Mouse (Mus musculus) forebrain, postnatal 0 days (tissue): Measurements from ENCODE around the gene Cldn1. TPM values are rescaled to one million over a fixed set of nuclear protein-coding genes. Genes with fewer than 3 reads are reported as not detected.

ENCODE experiments used
- ATAC-seq: fragments of 200-750 bp; cut with Nextera tagmentation; 2 replicates; pipeline ENCODE4 v1.8.0; 2017; ENCODE audit warnings: mild to moderate bottlenecking, moderate library complexity
- DNase-seq: peaks from one replicate; pipeline ENCODE4 v3.0.0-alpha.2; 2015
- H3K27ac ChIP-seq: fragments of 300-500 bp; sonication (generic); 2 replicates; pipeline ENCODE4 v1.5.1; 2014; ENCODE audit warnings: low read depth, mild to moderate bottlenecking, antibody characterized with exemption, low read length, moderate library complexity, mixed read lengths
- H3K27me3 ChIP-seq: fragments of 300-500 bp; sonication (generic); 2 replicates; pipeline ENCODE4 v1.6.1; 2014; ENCODE audit warnings: mild to moderate bottlenecking, low read length, mixed read lengths; ENCODE audit not compliant: insufficient read depth
- H3K36me3 ChIP-seq: fragments of 300-500 bp; sonication (generic); 2 replicates; pipeline ENCODE4 v1.6.1; 2014; ENCODE audit warnings: mild to moderate bottlenecking, moderate library complexity; ENCODE audit not compliant: insufficient read depth
- H3K4me1 ChIP-seq: fragments of 300-500 bp; sonication (generic); 2 replicates; pipeline ENCODE4 v1.6.1; 2014; ENCODE audit warnings: antibody characterized with exemption; ENCODE audit not compliant: insufficient read depth
- H3K4me2 ChIP-seq: fragments of 300-500 bp; sonication (generic); 2 replicates; pipeline ENCODE4 v1.6.1; 2014; ENCODE audit warnings: low read depth, mild to moderate bottlenecking, moderate library complexity
- H3K4me3 ChIP-seq: fragments of 300-500 bp; sonication (generic); 2 replicates; pipeline ENCODE4 v1.5.1; 2014; ENCODE audit warnings: low read depth, low read length, mixed read lengths
- H3K9ac ChIP-seq: fragments of 300-500 bp; sonication (generic); 2 replicates; pipeline ENCODE4 v1.6.1; 2014; ENCODE audit warnings: mild to moderate bottlenecking
- H3K9me3 ChIP-seq: fragments of 300-500 bp; sonication (generic); 2 replicates; pipeline ENCODE4 v1.6.1; 2016; ENCODE audit warnings: low read length
- CTCF ChIP-seq: sonication (generic); IDR thresholded peaks from 2 replicates; pipeline ENCODE4 v1.5.1; 2016; ENCODE audit warnings: antibody characterized with exemption, control low read depth, low read depth
- WGBS: fragments of 180-500 bp; shearing (Covaris S2); extraction: QIAGEN DNeasy Blood & Tissue Kit; methylation state at CpG from one replicate; pipeline ENCODE4 v1.1.7; 2014; 5-methylcytosine and 5-hydroxymethylcytosine counted together
- polyA plus RNA-seq: library from polyadenylated mRNA; unstranded; fragments of >200 nt; fragmentation: Nextera tagmentation; extraction: Ambion mirVana; gene quantifications from 2 replicates; pipeline ENCODE4 v1.2.1, GENCODE M21; 2015
- total RNA-seq: library from RNA; depleted of rRNA; stranded (reverse); fragments of >200 nt; gene quantifications from 2 replicates; pipeline ENCODE4 v1.2.3, GENCODE M21; 2014

Gene Cldn1
- total and polyA plus RNA-seq, 2 experiments from 2014 or later: 5.3 to 5.8 TPM

DNA sequence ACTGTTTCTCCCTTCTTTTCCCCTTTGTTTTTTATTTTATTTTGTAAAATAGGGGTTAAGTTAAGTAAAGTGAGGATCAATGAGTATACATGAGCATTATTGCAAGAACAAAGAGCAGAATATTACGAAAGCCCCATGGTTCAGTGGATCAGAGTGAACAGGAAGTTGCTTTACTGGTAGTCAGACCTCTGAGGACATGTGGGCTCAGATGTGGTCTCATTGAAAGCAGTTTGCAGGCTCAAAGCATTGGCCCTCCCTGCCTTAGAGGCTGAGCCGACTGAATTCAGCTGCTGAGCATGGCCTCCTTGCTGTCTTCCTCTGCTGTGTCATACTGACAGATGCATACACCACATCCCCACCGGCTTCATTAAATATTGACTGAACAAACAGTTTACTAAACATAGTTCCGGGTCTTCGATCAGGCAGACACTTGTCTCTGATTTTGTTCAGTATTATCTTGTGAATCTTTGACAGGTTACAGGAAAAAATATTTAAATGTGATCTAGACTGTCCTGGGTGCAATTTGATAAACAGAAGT lies 12.5 kb upstream of the Cldn1 start:
- H3K36me3 ChIP-seq: no peaks in the 10 kb centered on the region
- ATAC-seq: no peak
- H3K4me3 ChIP-seq: no peak overlapping the region
- H3K9ac ChIP-seq: no peak overlapping the region
- WGBS: 84% methylated on average over 5 of the region's 5 CpGs
- no peaks in the 10 kb centered on the region for H3K4me1 ChIP-seq
- H3K27ac ChIP-seq: no peak overlapping the region
- no peaks in the 10 kb centered on the region for H3K27me3 ChIP-seq
- no peak for TF ChIP-seq CTCF
- H3K9me3 ChIP-seq: no peaks in the 10 kb centered on the region
- no peak for DNase-seq
- H3K4me2 ChIP-seq: no peak overlapping the region

DNA sequence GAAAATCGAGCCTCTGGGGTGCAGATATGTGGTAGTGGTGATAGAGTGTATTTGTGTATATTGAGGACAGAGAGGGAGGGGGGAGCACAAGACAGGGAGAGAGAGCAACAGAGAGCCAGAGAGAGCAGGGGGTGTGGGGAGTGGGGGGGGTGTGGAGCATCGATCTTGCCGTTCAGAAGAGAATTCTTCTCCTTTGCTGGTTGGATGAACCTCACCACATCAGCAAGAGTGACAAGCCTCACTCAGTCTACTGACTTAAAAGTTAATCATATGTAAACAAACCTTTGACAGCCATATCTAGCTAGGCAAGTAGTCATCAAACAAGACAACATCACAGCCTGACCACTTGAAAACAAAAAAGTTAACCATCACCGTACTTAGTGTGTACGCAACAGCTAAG lies 5.5 kb upstream of the Cldn1 start:
- Histone ChIP-seq H3K9ac (no peak overlapping the region), H3K4me2 (no peak overlapping the region), H3K9me3 (no peaks in the 10 kb centered on the region), H3K4me3 (no peak overlapping the region), H3K27ac (no peak overlapping the region), H3K4me1 (no peaks in the 10 kb centered on the region), H3K27me3 (no peaks in the 10 kb centered on the region), H3K36me3 (no peaks in the 10 kb centered on the region)
- ATAC-seq: no peak
- no peak for DNase-seq
- no peak for TF ChIP-seq CTCF
- 81% methylated on average over 5 of the region's 5 CpGs for whole genome bisulfite sequencing

DNA sequence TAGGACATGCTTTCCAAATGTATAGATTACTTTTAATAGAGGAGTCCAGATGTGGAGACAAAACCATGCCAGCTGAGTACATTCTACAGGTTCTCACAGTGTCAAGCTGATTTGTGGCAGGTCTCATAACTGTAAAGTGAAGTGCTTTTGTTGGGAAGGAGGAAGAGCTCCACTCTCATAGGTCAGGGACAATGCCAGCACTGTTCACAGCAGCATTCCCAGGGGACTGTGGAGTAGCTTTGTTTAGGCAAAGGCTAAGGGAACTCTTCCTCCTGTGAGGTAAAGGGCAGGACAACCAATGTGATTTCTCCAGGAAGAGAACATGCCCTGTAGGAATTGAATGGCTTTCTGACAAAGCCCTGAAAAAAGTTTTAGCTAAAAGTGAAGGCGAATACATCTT lies 1.5 kb downstream of the Cldn1 start:
- no peak for ATAC-seq
- no peak for TF ChIP-seq CTCF

GRCm38 (mm10) chr16:26369044-26369730 lies 2.5 kb downstream of the Cldn1 start:
- Histone ChIP-seq H3K4me3 (no peak overlapping the region), H3K36me3 (no peaks in the 10 kb centered on the region), H3K9ac (no peak overlapping the region), H3K27me3 (no peaks in the 10 kb centered on the region), H3K4me2 (no peak overlapping the region), H3K27ac (no peak overlapping the region), H3K4me1 (no peaks in the 10 kb centered on the region), H3K9me3 (no peaks in the 10 kb centered on the region)
- no peak for ATAC-seq
- no peak for TF ChIP-seq CTCF
- no peak for DNase-seq
- WGBS: 84% methylated on average over 7 of the region's 7 CpGs

More for the DNA sequence above, 1.5 kb downstream of the Cldn1 start:
- Histone ChIP-seq H3K27me3 (no peaks in the 10 kb centered on the region), H3K36me3 (no peaks in the 10 kb centered on the region), H3K4me2 (no peak overlapping the region), H3K4me3 (no peak overlapping the region), H3K9me3 (no peaks in the 10 kb centered on the region), H3K4me1 (no peaks in the 10 kb centered on the region), H3K9ac (no peak overlapping the region), H3K27ac (no peak overlapping the region)
- 93% methylated on average over 1 of the region's 1 CpGs for WGBS
- DNase-seq: no peak

DNA sequence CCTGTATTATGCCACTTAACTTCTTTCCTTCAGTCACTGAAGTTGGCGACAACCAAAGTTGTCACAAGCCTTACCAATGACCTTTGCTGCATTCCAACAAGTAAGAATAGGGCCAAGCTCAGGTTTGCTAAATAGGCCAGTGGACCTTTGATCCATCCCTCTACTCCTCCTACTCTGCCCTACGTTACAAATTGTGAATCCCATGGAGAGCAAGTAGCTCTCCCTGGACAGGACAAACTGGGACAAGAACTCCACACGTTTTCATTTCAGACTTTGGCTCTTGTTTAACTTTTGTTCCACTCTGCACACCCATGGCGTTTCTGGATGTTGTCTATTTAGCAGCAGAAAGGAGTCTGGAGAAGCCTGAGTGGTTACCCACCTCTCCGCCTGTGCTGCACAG lies 3.5 kb downstream of the Cldn1 start:
- H3K9ac ChIP-seq: no peak overlapping the region
- no peaks in the 10 kb centered on the region for H3K9me3 ChIP-seq
- H3K36me3 ChIP-seq: no peaks in the 10 kb centered on the region
- ATAC-seq (no peak), DNase-seq (no peak)
- no peaks in the 10 kb centered on the region for H3K27me3 ChIP-seq
- H3K4me3 ChIP-seq: no peak overlapping the region
- WGBS: 73% methylated on average over 5 of the region's 5 CpGs
- H3K4me1 ChIP-seq: no peaks in the 10 kb centered on the region
- TF ChIP-seq CTCF: no peak
- no peak overlapping the region for H3K4me2 ChIP-seq
- no peak overlapping the region for H3K27ac ChIP-seq

DNA sequence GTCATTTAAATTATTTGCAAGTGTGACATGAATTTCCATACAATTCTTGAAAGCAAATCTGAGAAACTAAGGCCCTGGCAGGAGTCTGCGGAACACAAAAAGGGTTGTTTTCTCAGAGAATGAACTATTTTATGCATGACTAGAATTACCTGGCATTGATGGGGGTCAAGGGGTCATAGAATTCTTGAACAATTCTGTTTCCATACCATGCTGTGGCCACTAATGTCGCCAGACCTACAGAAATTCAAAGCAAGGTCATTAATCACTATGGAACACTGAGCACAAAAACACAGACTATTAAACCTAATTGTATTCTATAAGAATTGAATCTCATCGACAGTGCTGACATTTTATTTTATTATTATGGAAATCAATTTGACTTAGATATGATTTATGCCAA lies 10.9 kb downstream of the Cldn1 start:
- WGBS: 20% methylated on average over 3 of the region's 3 CpGs
- DNase-seq (no peak), ATAC-seq (no peak)
- no peaks in the 10 kb centered on the region for H3K9me3 ChIP-seq
- TF ChIP-seq CTCF: no peak
- no peaks in the 10 kb centered on the region for H3K27me3 ChIP-seq
- no peak overlapping the region for H3K4me2 ChIP-seq
- H3K27ac ChIP-seq: no peak overlapping the region
- no peak overlapping the region for H3K9ac ChIP-seq
- H3K4me1 ChIP-seq: no peaks in the 10 kb centered on the region
- H3K36me3 ChIP-seq: no peaks in the 10 kb centered on the region
- H3K4me3 ChIP-seq: no peak overlapping the region

GRCm38 (mm10) chr16:26359619-26360018 lies 12.0 kb downstream of the Cldn1 start:
- Histone ChIP-seq H3K9me3 (no peaks in the 10 kb centered on the region), H3K4me3 (no peak overlapping the region), H3K36me3 (no peaks in the 10 kb centered on the region), H3K27me3 (no peaks in the 10 kb centered on the region), H3K4me2 (no peak overlapping the region), H3K27ac (no peak overlapping the region), H3K9ac (no peak overlapping the region), H3K4me1 (no peaks in the 10 kb centered on the region)
- TF ChIP-seq CTCF: no peak
- ATAC-seq: no peak
- peak; percentile 9 for DNase-seq
- WGBS: 58% methylated on average over 4 of the region's 4 CpGs
